14 mouse cellular contexts compared by ENCODE assay signal in the genomic region with DNA sequence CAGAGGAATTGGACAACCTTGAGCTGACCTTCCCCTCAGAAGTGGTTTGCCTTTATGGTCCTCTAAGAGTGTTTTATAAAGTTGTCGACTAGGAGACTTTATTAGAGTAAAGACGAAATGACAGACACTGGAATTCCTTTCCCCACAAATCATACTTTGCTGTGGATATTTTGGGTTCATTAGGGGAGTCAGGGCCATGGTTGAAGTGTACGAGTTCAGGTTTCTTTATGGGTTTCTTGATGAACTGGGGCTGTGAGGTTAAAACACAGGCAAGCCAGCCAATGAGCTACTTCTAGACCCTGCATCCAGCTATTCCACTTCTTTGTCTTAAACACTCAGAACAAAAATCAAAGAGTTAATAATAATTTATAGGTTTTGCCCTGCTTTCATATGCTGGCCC.
"Had no signal": no experiment of that assay in that cellular context is flagged by ENCODE, and none has a peak within 500 bp of the region (broad histone marks: within the 10 kb centered on the region; RNA-seq: fewer than 3 reads in every experiment).

No protein-coding gene starts in this region.

- H3K9ac ChIP-seq: lung, embryonic 14.5 days; midbrain, embryonic 13.5 days; midbrain, embryonic 15.5 days; neural tube, embryonic 12.5 days; stomach, embryonic 15.5 days had no signal

- H3K9me3 ChIP-seq: megakaryocyte, embryonic 14.5 days; midbrain, embryonic 13.5 days; midbrain, embryonic 15.5 days; neural tube, embryonic 12.5 days; stomach, embryonic 15.5 days had no signal

- H3K27me3 ChIP-seq: megakaryocyte, embryonic 14.5 days; midbrain, embryonic 13.5 days; midbrain, embryonic 15.5 days; neural tube, embryonic 12.5 days; stomach, embryonic 15.5 days had no signal

- H3K27ac ChIP-seq: macrophage; midbrain, embryonic 13.5 days; midbrain, embryonic 15.5 days; neural tube, embryonic 12.5 days; stomach, embryonic 15.5 days; stomach, postnatal 0 days had no signal

- H3K4me1 ChIP-seq: megakaryocyte, embryonic 14.5 days; midbrain, embryonic 13.5 days; midbrain, embryonic 15.5 days; neural tube, embryonic 12.5 days; stomach, embryonic 15.5 days had no signal

- H3K4me2 ChIP-seq: lung, embryonic 14.5 days; midbrain, embryonic 11.5 days; midbrain, embryonic 13.5 days; midbrain, embryonic 15.5 days; neural tube, embryonic 12.5 days; stomach, embryonic 15.5 days had no signal

- ATAC-seq: midbrain, embryonic 13.5 days; midbrain, embryonic 15.5 days had no signal

- H3K36me3 ChIP-seq: midbrain, embryonic 13.5 days; midbrain, embryonic 15.5 days; neural tube, embryonic 12.5 days; stomach, embryonic 15.5 days had no signal

- DNase-seq: lung, adult 18-20 months; lung, embryonic 14.5 days; lung, postnatal 10 days; thymus, adult 2 months; thymus, postnatal 25 days; thymus, postnatal 4 days had no signal

- H3K4me3 ChIP-seq: megakaryocyte, embryonic 14.5 days; midbrain, embryonic 13.5 days; midbrain, embryonic 15.5 days; neural tube, embryonic 12.5 days; stomach, embryonic 15.5 days had no signal
